Mouse (Mus musculus) midbrain, embryonic 11.5 days (tissue): ENCODE measurements around the gene Kcnj3. TPM values are rescaled to one million over a fixed set of nuclear protein-coding genes. Genes with fewer than 3 reads are reported as not detected.

ENCODE experiments used
- ATAC-seq: fragments of 200-750 bp; cut with Nextera tagmentation; 2 replicates; pipeline ENCODE4 v1.8.0; 2017; ENCODE audit warnings: moderate TSS enrichment, moderate library complexity; ENCODE audit not compliant: low FRiP score
- DNase-seq: peaks from one replicate; pipeline ENCODE4 v3.0.0; 2015; ENCODE audit warnings: low spot score; ENCODE audit errors: missing footprints
- H3K27ac ChIP-seq: fragments of 300-500 bp; sonication (generic); 2 replicates; pipeline ENCODE4 v1.5.1; 2014; ENCODE audit warnings: low read depth, low read length
- H3K27me3 ChIP-seq: fragments of 300-500 bp; sonication (generic); 2 replicates; pipeline ENCODE4 v1.6.1; 2014; ENCODE audit warnings: mild to moderate bottlenecking, low read length, moderate library complexity, mixed read lengths; ENCODE audit not compliant: control insufficient read depth, insufficient read depth
- H3K36me3 ChIP-seq: fragments of 300-500 bp; sonication (generic); 2 replicates; pipeline ENCODE4 v1.6.1; 2014; ENCODE audit warnings: mild to moderate bottlenecking, low read length, moderate library complexity, mixed read lengths; ENCODE audit not compliant: control insufficient read depth, insufficient read depth
- H3K4me1 ChIP-seq: fragments of 300-500 bp; sonication (generic); 2 replicates; pipeline ENCODE4 v1.6.1; 2014; ENCODE audit warnings: low read length; ENCODE audit not compliant: control insufficient read depth, insufficient read depth
- H3K4me2 ChIP-seq: fragments of 300-500 bp; sonication (generic); 2 replicates; pipeline ENCODE4 v1.6.1; 2014; ENCODE audit warnings: mild to moderate bottlenecking, moderate library complexity
- H3K4me3 ChIP-seq: fragments of 300-500 bp; sonication (generic); 2 replicates; pipeline ENCODE4 v1.5.1; 2014; ENCODE audit warnings: low read depth, low read length
- H3K9ac ChIP-seq: fragments of 300-500 bp; sonication (generic); 2 replicates; pipeline ENCODE4 v1.6.1; 2014; ENCODE audit warnings: low read length
- H3K9me3 ChIP-seq: fragments of 300-500 bp; sonication (generic); 2 replicates; pipeline ENCODE4 v1.6.1; 2016; ENCODE audit warnings: low read length; ENCODE audit not compliant: control insufficient read depth
- WGBS: fragments of 180-500 bp; shearing (Covaris S2); extraction: QIAGEN DNeasy Blood & Tissue Kit; methylation state at CpG from one replicate; pipeline ENCODE4 v1.1.7; 2014; 5-methylcytosine and 5-hydroxymethylcytosine counted together
- polyA plus RNA-seq: library from polyadenylated mRNA; unstranded; fragments of >200 nt; fragmentation: Nextera tagmentation; extraction: Ambion mirVana; gene quantifications from 2 replicates; pipeline ENCODE4 v1.2.1, GENCODE M21; 2014

Kcnj3 gene
- polyA plus RNA-seq, result 1.1 and 1.4 TPM in 2 replicates

GRCm38 (mm10) chr2:55435721-55436260 is at the start of gene Kcnj3:
Gene Kcnj3, plus strand, starts transcription at chr2:55435970.
- DNase-seq (peak; percentile 95), ATAC-seq (peak; percentile 78)
- under 1% methylated on average over 20 of the region's 20 CpGs for WGBS
- peak within 1 kb of the TSS; percentile 40; the same call in 1 of the 2 replicates for H3K9ac ChIP-seq
- H3K4me3 ChIP-seq, result peak within 1 kb of the TSS; percentile 39
- H3K36me3 ChIP-seq, result no peaks in the 10 kb centered on the region
- H3K9me3 ChIP-seq, result no peaks in the 10 kb centered on the region
- no peak within 1 kb of the TSS for H3K27ac ChIP-seq
- H3K4me2 ChIP-seq, result peak within 1 kb of the TSS; percentile 93
- peaks cover 13% of the 10 kb centered on the region for H3K27me3 ChIP-seq
- peaks cover 7% of the 10 kb centered on the region for H3K4me1 ChIP-seq

GRCm38 (mm10) chr2:55390330-55390989 is 45.3 kb upstream of the Kcnj3 start:
- no peak overlapping the region for H3K4me2 ChIP-seq
- ATAC-seq (peak; percentile 77), DNase-seq (no peak)
- WGBS, result 72% methylated on average over 3 of the region's 3 CpGs
- H3K27ac ChIP-seq, result no peak overlapping the region
- no peaks in the 10 kb centered on the region for H3K36me3 ChIP-seq
- H3K27me3 ChIP-seq, result no peaks in the 10 kb centered on the region
- H3K4me3 ChIP-seq, result no peak overlapping the region
- no peaks in the 10 kb centered on the region for H3K4me1 ChIP-seq
- H3K9me3 ChIP-seq, result no peaks in the 10 kb centered on the region
- no peak overlapping the region for H3K9ac ChIP-seq

GRCm38 (mm10) chr2:55405307-55405706 is 30.5 kb upstream of the Kcnj3 start:
- no peak for ATAC-seq
- no peak overlapping the region for H3K4me2 ChIP-seq
- H3K36me3 ChIP-seq, result no peaks in the 10 kb centered on the region
- H3K27ac ChIP-seq, result no peak overlapping the region
- H3K27me3 ChIP-seq, result no peaks in the 10 kb centered on the region
- H3K4me3 ChIP-seq, result no peak overlapping the region
- H3K9me3 ChIP-seq, result no peaks in the 10 kb centered on the region
- 78% methylated on average over 1 of the region's 1 CpGs for WGBS
- DNase-seq, result no peak
- H3K9ac ChIP-seq, result no peak overlapping the region
- H3K4me1 ChIP-seq, result no peaks in the 10 kb centered on the region

GRCm38 (mm10) chr2:55427633-55428032 is 8.1 kb upstream of the Kcnj3 start:
- no peaks in the 10 kb centered on the region for H3K4me1 ChIP-seq
- H3K9ac ChIP-seq, result no peak overlapping the region
- H3K27me3 ChIP-seq, result no peaks in the 10 kb centered on the region
- H3K9me3 ChIP-seq, result no peaks in the 10 kb centered on the region
- DNase-seq (no peak), ATAC-seq (no peak)
- no peak overlapping the region for H3K4me3 ChIP-seq
- H3K4me2 ChIP-seq, result no peak overlapping the region
- H3K27ac ChIP-seq, result no peak overlapping the region
- WGBS, result 72% methylated on average over 2 of the region's 2 CpGs
- H3K36me3 ChIP-seq, result no peaks in the 10 kb centered on the region

GRCm38 (mm10) chr2:55432104-55432503 is 3.7 kb upstream of the Kcnj3 start:
- ATAC-seq (no peak), DNase-seq (no peak)
- H3K36me3 ChIP-seq, result no peaks in the 10 kb centered on the region
- no peak overlapping the region for H3K4me2 ChIP-seq
- 85% methylated on average over 4 of the region's 4 CpGs for WGBS
- H3K27me3 ChIP-seq, result peaks cover 6% of the 10 kb centered on the region
- no peak overlapping the region for H3K9ac ChIP-seq
- peaks cover 7% of the 10 kb centered on the region for H3K4me1 ChIP-seq
- no peak overlapping the region for H3K4me3 ChIP-seq
- no peak overlapping the region for H3K27ac ChIP-seq
- H3K9me3 ChIP-seq, result no peaks in the 10 kb centered on the region

- 1% methylated on average over 21 of the region's 21 CpGs for WGBS
- Histone ChIP-seq H3K9ac (peak overlapping the region; percentile 40; the same call in 1 of the 2 replicates), H3K4me3 (peak overlapping the region; percentile 39), H3K4me2 (peak overlapping the region; percentile 93), H3K36me3 (no peaks in the 10 kb centered on the region), H3K27ac (no peak overlapping the region), H3K27me3 (peaks cover 13% of the 10 kb centered on the region), H3K9me3 (no peaks in the 10 kb centered on the region), H3K4me1 (peaks cover 7% of the 10 kb centered on the region)
- ATAC-seq, result peak; percentile 70
- peak; percentile 93 for DNase-seq
These were observed 664 bp downstream of the Kcnj3 start for GRCm38 (mm10) chr2:55436261-55437006.

- ATAC-seq, result peak; percentile 62
- peak; percentile 95 for DNase-seq
- peak overlapping the region; percentile 40 for H3K9ac ChIP-seq
- peak overlapping the region; percentile 93 for H3K4me2 ChIP-seq
- peak overlapping the region; percentile 39 for H3K4me3 ChIP-seq
- H3K4me1 ChIP-seq, result peaks cover 7% of the 10 kb centered on the region
- under 1% methylated on average over 51 of the region's 51 CpGs for WGBS
- no peaks in the 10 kb centered on the region for H3K36me3 ChIP-seq
- H3K9me3 ChIP-seq, result no peaks in the 10 kb centered on the region
- peaks cover 13% of the 10 kb centered on the region for H3K27me3 ChIP-seq
- no peak overlapping the region for H3K27ac ChIP-seq
These were observed 1.5 kb downstream of the Kcnj3 start for GRCm38 (mm10) chr2:55437007-55437949.

GRCm38 (mm10) chr2:55437977-55438376 is 2.2 kb downstream of the Kcnj3 start:
- ATAC-seq (no peak), DNase-seq (no peak)
- no peaks in the 10 kb centered on the region for H3K9me3 ChIP-seq
- peak overlapping the region; percentile 39 for H3K4me3 ChIP-seq
- H3K4me2 ChIP-seq, result peak overlapping the region; percentile 93
- H3K36me3 ChIP-seq, result no peaks in the 10 kb centered on the region
- H3K27ac ChIP-seq, result no peak overlapping the region
- H3K4me1 ChIP-seq, result peaks cover 7% of the 10 kb centered on the region
- peaks cover 13% of the 10 kb centered on the region for H3K27me3 ChIP-seq
- WGBS, result 0% methylated on average over 1 of the region's 1 CpGs
- no peak overlapping the region for H3K9ac ChIP-seq
